Mouse (Mus musculus) hindbrain, embryonic 16.5 days (tissue): ENCODE data around the gene Cdh6. TPM values are rescaled to one million over a fixed set of nuclear protein-coding genes. Genes with fewer than 3 reads are reported as not detected.

ENCODE experiments used
- ATAC-seq: fragments of 200-750 bp; cut with Nextera tagmentation; 2 replicates; pipeline ENCODE4 v1.8.0; 2017; ENCODE audit warnings: moderate TSS enrichment, moderate library complexity
- H3K27ac ChIP-seq: fragments of 300-500 bp; sonication (generic); 2 replicates; pipeline ENCODE4 v1.5.1; 2014; ENCODE audit warnings: low read depth, mild to moderate bottlenecking, control low read depth, low read length, moderate library complexity
- H3K27me3 ChIP-seq: fragments of 300-500 bp; sonication (generic); replicated peaks from 2 replicates; pipeline ENCODE4 v1.6.1; 2014; ENCODE audit warnings: low read length; ENCODE audit not compliant: control insufficient read depth, insufficient read depth
- H3K36me3 ChIP-seq: fragments of 300-500 bp; sonication (generic); 2 replicates; pipeline ENCODE4 v1.6.1; 2014; ENCODE audit warnings: mild to moderate bottlenecking, low read length, moderate library complexity, mixed read lengths; ENCODE audit not compliant: control insufficient read depth, insufficient read depth
- H3K4me1 ChIP-seq: fragments of 300-500 bp; sonication (generic); 2 replicates; pipeline ENCODE4 v1.6.1; 2014; ENCODE audit warnings: low read depth, low read length; ENCODE audit not compliant: control insufficient read depth, insufficient read depth
- H3K4me2 ChIP-seq: fragments of 300-500 bp; sonication (generic); 2 replicates; pipeline ENCODE4 v1.6.1; 2014; ENCODE audit warnings: mild to moderate bottlenecking, low read length, control low read depth, moderate library complexity
- H3K4me3 ChIP-seq: fragments of 300-500 bp; sonication (generic); 2 replicates; pipeline ENCODE4 v1.5.1; 2014; ENCODE audit warnings: mild to moderate bottlenecking, low read length, control low read depth, moderate library complexity
- H3K9ac ChIP-seq: fragments of 300-500 bp; sonication (generic); 2 replicates; pipeline ENCODE4 v1.6.1; 2014; ENCODE audit warnings: low read depth, mild to moderate bottlenecking, control low read depth, low read length, moderate library complexity
- H3K9me3 ChIP-seq: fragments of 300-500 bp; sonication (generic); 2 replicates; pipeline ENCODE4 v1.6.1; 2014; ENCODE audit warnings: mild to moderate bottlenecking, low read length, moderate library complexity; ENCODE audit not compliant: control insufficient read depth
- whole genome bisulfite sequencing: fragments of 180-500 bp; shearing (Covaris S2); extraction: QIAGEN DNeasy Blood & Tissue Kit; methylation state at CpG from one replicate; pipeline ENCODE4 v1.1.7; 2014; 5-methylcytosine and 5-hydroxymethylcytosine counted together
- polyA plus RNA-seq: library from polyadenylated mRNA; unstranded; fragments of >200 nt; fragmentation: Nextera tagmentation; extraction: Ambion mirVana; gene quantifications from 2 replicates; pipeline ENCODE4 v1.2.1, GENCODE M21; 2015

Gene Cdh6
- polyA plus RNA-seq, result 18.5 and 19.0 TPM in 2 replicates

DNA sequence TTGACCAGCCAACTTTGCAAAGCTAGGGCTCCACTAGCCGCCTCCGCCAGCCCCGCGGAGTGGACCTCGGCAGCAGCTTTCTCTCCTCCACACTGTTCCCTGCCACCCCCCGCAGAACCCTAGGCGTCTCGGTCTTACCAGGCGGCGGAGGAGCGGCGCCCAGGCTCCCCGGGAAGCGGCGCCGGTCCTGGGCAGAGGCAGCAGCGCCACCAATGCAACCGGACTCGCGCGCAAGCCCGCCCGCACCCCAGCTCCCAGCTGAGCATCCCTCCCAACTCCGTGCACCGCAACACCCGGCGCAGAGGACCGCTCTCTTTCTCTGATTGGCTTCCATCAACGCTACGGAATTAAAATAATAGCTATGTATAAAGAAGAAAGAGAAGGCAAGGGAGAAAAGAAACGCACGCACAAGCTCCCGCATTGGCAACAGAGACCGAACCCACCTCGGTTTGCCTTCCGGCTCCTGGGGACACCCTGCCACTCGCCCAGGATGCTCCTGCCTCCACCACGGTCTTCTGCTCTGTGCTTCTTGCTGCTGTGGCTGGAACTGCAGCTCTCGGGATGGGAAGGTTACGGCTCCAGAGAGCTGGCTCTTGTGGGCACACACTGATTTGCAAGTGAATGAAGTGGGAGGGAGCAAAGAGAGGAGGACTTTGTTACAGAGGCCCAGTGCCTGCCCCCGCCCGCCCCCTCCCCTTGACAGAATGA is at the start of gene Cdh6:
Gene Cdh6, minus strand, starts transcription at position 605 of the 708 bp plus-strand sequence.
- Histone ChIP-seq H3K27ac (peak within 1 kb of the TSS; percentile 92), H3K4me2 (peak within 1 kb of the TSS; percentile 92), H3K36me3 (no peaks in the 10 kb centered on the region), H3K4me3 (peak within 1 kb of the TSS; percentile 78), H3K9ac (peak within 1 kb of the TSS; percentile 77), H3K9me3 (no peaks in the 10 kb centered on the region), H3K4me1 (peaks cover 6% of the 10 kb centered on the region; the same call in 1 of the 2 replicates), H3K27me3 (no peaks in the 10 kb centered on the region)
- under 1% methylated on average over 36 of the region's 42 CpGs for WGBS
- peak; percentile 95 for ATAC-seq

DNA sequence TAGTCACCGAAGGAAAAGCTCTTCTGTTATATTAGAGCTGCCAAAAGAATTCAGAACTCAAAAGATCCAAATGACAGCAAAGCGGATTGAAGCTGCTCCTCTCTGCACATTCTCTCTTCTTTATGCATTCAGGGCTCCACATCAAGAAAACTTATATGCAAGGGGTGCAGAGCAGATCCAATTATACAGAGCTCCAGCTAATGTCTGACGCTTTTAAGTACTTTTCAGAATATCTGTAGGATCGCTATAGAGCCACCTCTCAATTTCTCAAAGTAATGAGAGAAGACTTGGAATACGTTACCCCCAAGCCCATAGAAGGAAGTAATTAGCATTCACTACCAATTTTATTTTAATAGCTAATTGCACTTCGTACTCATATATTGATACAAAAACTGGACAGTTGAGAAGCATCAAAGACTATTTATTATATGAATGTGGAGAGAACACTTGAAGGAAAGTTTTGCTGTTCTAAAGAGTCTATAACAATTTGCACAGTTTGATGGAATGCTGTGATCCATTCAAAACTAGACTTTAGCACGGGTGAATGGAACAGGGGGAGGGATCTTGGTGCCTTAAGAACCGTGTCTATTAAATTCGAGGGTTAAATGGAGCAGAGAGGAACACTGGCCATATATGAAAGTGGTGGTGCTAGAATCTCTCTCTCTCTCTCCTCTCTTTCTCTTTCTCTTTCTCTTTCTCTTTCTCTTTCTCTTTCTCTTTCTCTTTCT is 46.4 kb upstream of the Cdh6 start:
- Histone ChIP-seq H3K9ac (no peak overlapping the region), H3K9me3 (no peaks in the 10 kb centered on the region; the same call in 1 of the 2 replicates), H3K36me3 (no peaks in the 10 kb centered on the region), H3K4me1 (no peaks in the 10 kb centered on the region), H3K4me2 (no peak overlapping the region), H3K27me3 (no peaks in the 10 kb centered on the region), H3K4me3 (no peak overlapping the region), H3K27ac (no peak overlapping the region)
- WGBS, result 54% methylated on average over 9 of the region's 9 CpGs
- no peak for ATAC-seq

DNA sequence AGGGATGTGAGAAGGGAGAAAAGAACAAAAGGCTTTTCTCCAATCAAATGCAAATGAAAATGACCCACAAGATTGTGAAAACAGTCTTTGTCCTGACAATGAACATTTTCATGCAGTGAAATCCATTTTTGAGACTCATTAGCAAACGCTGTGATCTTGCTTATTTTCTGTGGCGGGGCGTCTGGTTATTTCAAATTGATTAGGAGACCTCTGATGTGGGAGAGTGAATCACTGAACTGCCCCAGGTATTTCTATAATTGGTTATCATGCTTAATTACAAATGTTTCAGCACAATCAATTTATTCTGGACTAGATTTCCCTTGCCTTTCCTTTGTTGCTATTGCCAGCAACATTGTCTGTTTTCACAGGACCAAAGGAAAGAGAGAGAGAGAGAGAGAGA is 44.3 kb upstream of the Cdh6 start:
- Histone ChIP-seq H3K4me2 (no peak overlapping the region), H3K4me1 (no peaks in the 10 kb centered on the region), H3K4me3 (no peak overlapping the region), H3K9me3 (no peaks in the 10 kb centered on the region; the same call in 1 of the 2 replicates), H3K27me3 (no peaks in the 10 kb centered on the region), H3K9ac (no peak overlapping the region), H3K36me3 (no peaks in the 10 kb centered on the region), H3K27ac (no peak overlapping the region)
- WGBS, result 39% methylated on average over 3 of the region's 3 CpGs
- no peak for ATAC-seq

DNA sequence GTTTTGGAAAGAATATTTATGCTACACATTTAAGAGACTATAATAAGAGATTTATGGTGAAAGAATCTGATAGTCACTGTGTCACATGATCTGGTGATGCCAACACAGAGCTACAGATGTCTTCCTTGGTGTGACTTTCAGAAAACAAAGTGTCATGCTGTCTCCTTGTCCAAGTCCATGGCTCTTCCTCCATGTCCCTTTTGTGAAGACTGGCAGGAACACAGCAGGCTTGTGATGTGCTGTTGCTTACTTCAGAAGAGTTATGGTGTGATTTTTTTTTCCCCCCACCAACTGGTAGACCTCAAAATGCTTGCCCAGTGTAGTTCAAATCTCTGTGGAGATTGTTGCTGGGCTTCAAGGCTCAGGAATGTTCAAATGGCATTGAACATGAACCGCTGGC is 43.7 kb upstream of the Cdh6 start:
- H3K4me3 ChIP-seq, result no peak overlapping the region
- no peak overlapping the region for H3K27ac ChIP-seq
- no peak overlapping the region for H3K4me2 ChIP-seq
- WGBS, result 40% methylated on average over 1 of the region's 1 CpGs
- H3K4me1 ChIP-seq, result no peaks in the 10 kb centered on the region; the same call in 1 of the 2 replicates
- ATAC-seq, result no peak
- H3K9ac ChIP-seq, result no peak overlapping the region
- no peaks in the 10 kb centered on the region for H3K27me3 ChIP-seq
- H3K36me3 ChIP-seq, result no peaks in the 10 kb centered on the region
- no peaks in the 10 kb centered on the region; the same call in 1 of the 2 replicates for H3K9me3 ChIP-seq

DNA sequence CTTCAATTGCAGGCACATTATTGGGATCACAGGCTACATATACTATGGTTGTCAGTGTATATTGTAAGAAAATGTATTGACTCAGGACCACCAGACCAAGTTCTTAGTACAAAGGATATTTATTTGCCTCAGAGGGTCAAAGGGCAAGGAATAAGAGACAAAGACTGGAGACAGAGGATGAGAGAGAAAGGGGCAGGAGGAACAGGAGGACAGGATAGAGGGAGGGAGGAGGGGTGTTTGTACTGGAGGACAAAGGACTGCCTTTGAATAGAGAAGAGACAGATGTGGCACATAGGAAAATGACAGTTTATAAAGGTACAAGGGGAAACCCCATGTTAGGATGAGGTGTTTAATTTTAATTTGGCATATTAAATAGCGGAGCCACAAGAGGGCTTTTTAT is 39.5 kb upstream of the Cdh6 start:
- H3K4me2 ChIP-seq, result no peak overlapping the region
- no peaks in the 10 kb centered on the region for H3K36me3 ChIP-seq
- no peak overlapping the region for H3K9ac ChIP-seq
- H3K9me3 ChIP-seq, result no peaks in the 10 kb centered on the region; the same call in 1 of the 2 replicates
- H3K4me1 ChIP-seq, result no peaks in the 10 kb centered on the region; the same call in 1 of the 2 replicates
- H3K27me3 ChIP-seq, result no peaks in the 10 kb centered on the region
- WGBS, result 40% methylated on average over 1 of the region's 1 CpGs
- H3K27ac ChIP-seq, result no peak overlapping the region
- no peak for ATAC-seq
- no peak overlapping the region for H3K4me3 ChIP-seq

DNA sequence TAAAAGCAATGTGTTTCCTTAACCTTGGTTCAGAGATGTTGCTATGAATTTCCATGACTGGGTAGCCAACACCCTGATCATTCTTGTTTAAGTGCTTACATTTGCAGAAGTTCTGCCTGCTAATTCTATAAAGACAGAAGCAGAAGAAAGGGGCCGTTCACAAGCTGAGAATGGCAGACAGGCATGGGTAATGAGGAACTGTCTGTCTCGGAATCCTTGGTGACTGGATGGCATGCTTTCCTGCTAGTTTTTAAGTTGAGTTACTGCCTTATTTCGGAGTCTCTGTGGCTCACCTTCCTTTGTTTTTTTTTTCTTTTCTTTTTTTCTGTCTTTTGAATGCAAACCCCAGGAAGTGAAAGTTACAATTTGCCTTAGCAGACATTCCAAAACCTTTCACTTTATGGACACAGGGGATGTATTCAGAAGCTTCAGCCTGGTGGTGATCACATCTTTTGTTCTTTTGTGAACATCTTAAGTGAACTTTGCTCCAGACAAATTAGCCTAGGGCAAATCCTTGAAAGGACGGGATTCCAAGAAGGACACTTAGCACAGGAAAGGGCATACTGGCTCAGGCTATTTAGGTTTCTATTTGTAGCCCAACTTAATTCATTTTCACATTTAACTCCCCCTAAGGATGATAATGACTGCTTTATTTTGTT is 38.7 kb upstream of the Cdh6 start:
- no peaks in the 10 kb centered on the region; the same call in 1 of the 2 replicates for H3K4me1 ChIP-seq
- no peak overlapping the region for H3K4me2 ChIP-seq
- WGBS, result 8% methylated on average over 4 of the region's 4 CpGs
- H3K9ac ChIP-seq, result no peak overlapping the region
- no peaks in the 10 kb centered on the region for H3K27me3 ChIP-seq
- no peak for ATAC-seq
- H3K36me3 ChIP-seq, result no peaks in the 10 kb centered on the region
- no peaks in the 10 kb centered on the region; the same call in 1 of the 2 replicates for H3K9me3 ChIP-seq
- no peak overlapping the region for H3K4me3 ChIP-seq
- no peak overlapping the region for H3K27ac ChIP-seq

DNA sequence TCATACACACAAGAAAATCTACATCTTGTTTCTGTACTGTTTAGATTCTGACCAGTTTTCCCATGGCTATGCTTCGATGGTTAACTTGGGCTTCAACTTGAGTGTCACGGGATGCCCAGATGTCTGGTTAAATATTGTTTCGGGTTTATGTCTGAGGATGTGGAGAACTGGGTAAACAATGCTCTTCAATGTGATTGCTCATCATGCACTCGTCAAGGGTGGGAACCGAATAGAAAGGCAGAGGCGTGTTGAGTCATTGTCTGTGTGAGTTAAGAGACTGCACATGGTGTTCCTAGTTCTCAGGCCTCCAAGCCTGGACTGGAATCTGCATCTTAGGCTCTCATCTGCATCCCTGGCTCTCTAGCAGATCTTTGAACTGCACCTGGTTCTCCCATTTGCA is 36.7 kb upstream of the Cdh6 start:
- H3K27me3 ChIP-seq, result no peaks in the 10 kb centered on the region
- no peak overlapping the region for H3K4me2 ChIP-seq
- no peak for ATAC-seq
- no peak overlapping the region for H3K27ac ChIP-seq
- H3K4me3 ChIP-seq, result no peak overlapping the region
- H3K9ac ChIP-seq, result no peak overlapping the region
- no peaks in the 10 kb centered on the region for H3K36me3 ChIP-seq
- 87% methylated on average over 6 of the region's 6 CpGs for WGBS
- no peaks in the 10 kb centered on the region for H3K9me3 ChIP-seq
- no peaks in the 10 kb centered on the region; the same call in 1 of the 2 replicates for H3K4me1 ChIP-seq

DNA sequence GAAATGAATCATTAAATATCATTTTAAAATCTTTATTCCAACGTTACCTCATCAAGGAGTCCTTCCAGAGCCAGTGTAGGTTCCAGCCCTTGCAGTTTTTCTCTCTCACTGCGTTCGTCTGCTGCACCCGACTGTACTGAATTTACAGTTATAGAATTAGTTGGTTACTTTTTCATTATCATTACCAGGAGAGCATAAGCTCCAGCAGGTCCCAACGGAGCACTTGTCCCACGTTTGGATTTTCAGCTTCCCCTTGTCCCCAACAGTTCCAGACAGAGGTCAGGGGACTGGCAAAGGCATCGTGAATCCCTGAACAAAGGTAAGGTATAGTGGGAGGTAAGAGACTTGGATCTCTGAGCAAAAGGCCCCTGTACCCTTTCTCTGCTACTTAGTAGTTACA is 35.2 kb upstream of the Cdh6 start:
- WGBS, result 87% methylated on average over 7 of the region's 7 CpGs
- Histone ChIP-seq H3K36me3 (no peaks in the 10 kb centered on the region), H3K27ac (no peak overlapping the region), H3K9ac (no peak overlapping the region), H3K4me3 (no peak overlapping the region), H3K4me2 (no peak overlapping the region), H3K9me3 (no peaks in the 10 kb centered on the region), H3K4me1 (no peaks in the 10 kb centered on the region; the same call in 1 of the 2 replicates), H3K27me3 (no peaks in the 10 kb centered on the region)
- ATAC-seq, result no peak

DNA sequence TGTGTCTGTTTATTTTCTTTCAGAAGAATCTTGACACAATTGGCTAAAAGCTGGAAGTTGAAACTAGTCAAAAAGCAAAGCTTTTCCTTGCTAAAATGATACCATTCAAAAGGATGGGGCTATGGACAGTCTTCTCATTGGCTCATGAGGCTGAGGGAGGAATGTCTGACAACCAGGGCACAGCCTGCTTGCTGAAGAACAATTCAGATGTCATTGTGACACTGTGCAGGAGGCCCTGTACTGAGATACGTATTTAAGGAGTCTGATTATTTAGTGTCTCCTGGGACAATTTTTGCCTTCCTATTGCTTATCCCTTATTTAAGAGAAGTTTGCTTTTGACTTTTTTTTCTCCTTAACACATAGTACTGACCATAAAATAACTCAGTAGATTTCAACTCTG is 22.8 kb upstream of the Cdh6 start:
- H3K4me1 ChIP-seq, result no peaks in the 10 kb centered on the region
- H3K27ac ChIP-seq, result no peak overlapping the region
- H3K9me3 ChIP-seq, result no peaks in the 10 kb centered on the region
- no peak overlapping the region for H3K4me3 ChIP-seq
- ATAC-seq, result no peak
- H3K9ac ChIP-seq, result no peak overlapping the region
- H3K36me3 ChIP-seq, result no peaks in the 10 kb centered on the region
- WGBS, result 21% methylated on average over 1 of the region's 1 CpGs
- H3K27me3 ChIP-seq, result no peaks in the 10 kb centered on the region
- no peak overlapping the region for H3K4me2 ChIP-seq
